Mouse (Mus musculus) gastrocnemius, adult 2 months (tissue): ENCODE data around the gene Ywhab. TPM values are rescaled to one million over a fixed set of nuclear protein-coding genes. Genes with fewer than 3 reads are reported as not detected.

Source experiments
- DNase-seq: peaks from one replicate; pipeline ENCODE4 v3.0.0; 2022
- H3K27ac ChIP-seq: fragments of 200-600 bp; 2 replicates; pipeline ENCODE4 v1.8.1; 2022; ENCODE audit warnings: mild to moderate bottlenecking
- H3K4me3 ChIP-seq: fragments of 200-600 bp; 2 replicates; pipeline ENCODE4 v1.8.1; 2022; ENCODE audit warnings: mild to moderate bottlenecking, moderate library complexity
- CTCF ChIP-seq: fragments of 200-600 bp; IDR thresholded peaks from 2 replicates; pipeline ENCODE4 v1.8.1; 2022; ENCODE audit warnings: antibody characterized with exemption, mild to moderate bottlenecking, moderate library complexity
- intact Hi-C: fragments of 180-260 bp; cut with DNase I; formaldehyde crosslinking; loops from one replicate; pipeline ENCODE4 v1.15.1; 2025
- total RNA-seq, 2 experiments: library from RNA; stranded (reverse); gene quantifications; 2 replicates each; pipeline ENCODE4 v1.2.3; 2021

Gene Ywhab
- total RNA-seq, 2 experiments from 2014 or later: 34.7 to 44.4 TPM

DNA sequence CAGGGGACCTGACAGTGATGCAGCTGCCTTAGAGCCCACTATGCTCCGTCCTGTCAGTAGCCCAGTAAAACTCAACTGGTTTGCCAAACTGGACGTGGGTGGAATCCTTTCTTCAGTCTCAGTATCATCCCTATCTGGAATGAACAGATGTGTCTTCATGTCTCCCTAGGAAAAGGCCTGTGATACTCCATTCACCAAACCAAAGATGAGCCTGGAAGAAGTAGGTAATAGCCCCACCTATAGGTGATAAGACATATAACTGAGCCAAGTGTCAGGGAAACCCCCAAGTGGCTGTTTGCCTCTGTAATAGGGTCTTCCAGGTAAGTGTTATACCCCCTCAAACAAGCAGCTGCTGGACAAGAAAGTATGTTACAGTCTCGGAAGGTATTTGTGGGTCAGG is 24.1 kb downstream of the Ywhab start:
- Histone ChIP-seq H3K27ac (no peak overlapping the region), H3K4me3 (no peak overlapping the region)
- no peak for TF ChIP-seq CTCF
- no peak for DNase-seq
- intact Hi-C loops: no loop called here

DNA sequence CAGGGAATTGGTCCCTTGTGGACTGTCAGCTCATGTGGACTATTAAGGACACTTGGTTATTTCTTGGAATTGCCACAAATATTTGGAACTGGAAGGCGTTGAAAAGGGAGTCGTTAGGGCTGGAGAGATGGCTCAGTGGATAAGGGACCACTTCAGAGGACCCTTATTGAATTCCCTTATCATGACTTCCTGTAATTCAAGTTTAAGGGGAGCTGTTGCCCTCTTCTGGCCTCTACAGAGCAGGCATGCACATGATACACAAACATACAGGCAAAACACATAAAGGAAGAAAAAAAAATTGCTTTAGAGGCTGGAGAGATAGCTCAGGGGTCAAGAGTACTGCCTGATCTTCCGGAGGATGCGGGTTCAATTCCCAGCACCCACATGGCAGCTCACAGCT is 25.2 kb downstream of the Ywhab start:
- no peak for TF ChIP-seq CTCF
- Histone ChIP-seq H3K27ac (no peak overlapping the region), H3K4me3 (no peak overlapping the region)
- DNase-seq: no peak
- intact Hi-C loops: no loop called here

DNA sequence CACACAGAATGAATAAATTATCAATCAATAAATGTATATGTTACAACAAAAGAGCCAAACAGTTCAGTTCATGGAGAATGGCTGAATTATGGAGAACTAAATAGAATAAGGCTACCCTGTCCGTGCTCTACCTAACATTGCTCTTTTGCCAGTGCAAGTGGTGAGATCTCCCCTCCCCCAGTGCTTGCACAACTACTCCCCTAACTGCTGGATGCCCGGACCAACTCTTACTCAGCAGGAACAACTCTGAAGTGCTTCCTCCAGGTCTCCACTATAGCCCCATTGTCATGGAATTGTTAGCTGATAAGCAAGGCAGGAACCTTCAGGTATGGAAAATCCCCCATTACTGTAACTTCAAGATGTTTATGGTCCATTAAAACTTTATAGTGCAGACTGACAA is 27.3 kb downstream of the Ywhab start:
- Histone ChIP-seq H3K4me3 (no peak overlapping the region), H3K27ac (no peak overlapping the region)
- DNase-seq: no peak
- no peak for TF ChIP-seq CTCF
- intact Hi-C loops: no loop called here

DNA sequence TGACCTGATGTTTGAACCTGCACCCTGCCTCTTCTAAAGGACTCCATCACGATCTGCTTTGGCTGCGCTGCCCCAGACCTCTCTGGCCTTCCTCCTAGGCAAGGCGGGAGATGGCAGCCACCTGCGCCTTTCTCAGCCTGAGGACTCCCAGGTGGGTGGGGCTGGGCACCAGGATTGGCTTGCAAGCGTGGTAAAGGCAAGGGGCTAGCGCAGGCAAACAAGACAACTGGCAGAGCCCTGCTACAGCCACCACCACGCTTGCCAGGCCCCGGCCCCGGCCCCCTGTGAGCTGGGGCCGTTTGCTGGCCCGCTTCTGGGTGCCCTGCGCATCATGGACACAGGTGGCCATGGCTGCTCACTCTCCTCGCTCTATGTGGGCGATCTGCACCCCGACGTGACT is 30.4 kb downstream of the Ywhab start, which contains the start of gene Pabpc1l:
Gene Pabpc1l, plus strand, starts transcription at position 301 of the 400 bp plus-strand sequence.
- DNase-seq: no peak
- intact Hi-C loops: no loop called here
- Histone ChIP-seq H3K27ac (no peak within 1 kb of the TSS), H3K4me3 (no peak within 1 kb of the TSS)
- no peak for TF ChIP-seq CTCF

DNA sequence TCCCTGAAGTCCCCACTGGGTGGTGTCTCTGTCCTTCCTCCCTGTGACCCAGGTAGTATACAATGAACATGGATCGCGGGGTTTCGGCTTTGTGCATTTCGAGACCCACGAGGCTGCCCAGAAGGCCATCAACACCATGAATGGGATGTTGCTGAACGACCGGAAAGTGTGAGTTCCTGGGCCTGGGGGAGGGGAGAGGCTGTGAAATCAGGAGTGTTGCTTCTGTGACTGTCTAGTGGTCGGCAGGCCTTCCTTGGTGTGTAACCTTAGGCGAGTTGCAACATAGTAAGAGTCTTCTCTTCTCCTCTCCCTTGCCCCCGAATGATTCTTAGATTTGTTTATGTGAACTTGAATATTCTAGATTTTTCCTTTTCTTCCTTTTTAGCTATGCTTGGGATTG is 36.4 kb downstream of the Ywhab start:
- no peak for TF ChIP-seq CTCF
- H3K27ac ChIP-seq: no peak overlapping the region
- H3K4me3 ChIP-seq: no peak overlapping the region
- no peak for DNase-seq
- intact Hi-C loops: no loop called here

DNA sequence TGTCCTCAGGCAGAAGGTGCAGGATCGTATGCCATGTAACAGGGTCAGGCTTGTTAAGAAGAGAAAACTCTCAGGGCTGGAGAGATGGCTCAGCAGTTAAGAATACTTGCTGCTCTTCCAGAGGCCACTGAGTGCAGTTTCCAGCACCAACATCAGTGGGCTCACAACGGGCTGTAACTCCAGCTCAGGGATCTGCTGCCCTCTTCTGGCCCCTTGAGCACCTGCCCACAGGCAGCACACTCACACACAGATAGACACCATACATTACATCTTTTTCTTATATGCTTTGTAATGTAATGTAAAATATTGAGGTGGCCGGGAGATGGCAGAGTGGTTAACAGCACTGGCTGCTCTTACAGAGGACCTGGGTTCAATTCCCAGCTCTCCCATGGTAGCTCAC is 38.2 kb downstream of the Ywhab start:
- Histone ChIP-seq H3K27ac (no peak overlapping the region), H3K4me3 (no peak overlapping the region)
- DNase-seq: no peak
- intact Hi-C loops: no loop called here
- TF ChIP-seq CTCF: no peak

DNA sequence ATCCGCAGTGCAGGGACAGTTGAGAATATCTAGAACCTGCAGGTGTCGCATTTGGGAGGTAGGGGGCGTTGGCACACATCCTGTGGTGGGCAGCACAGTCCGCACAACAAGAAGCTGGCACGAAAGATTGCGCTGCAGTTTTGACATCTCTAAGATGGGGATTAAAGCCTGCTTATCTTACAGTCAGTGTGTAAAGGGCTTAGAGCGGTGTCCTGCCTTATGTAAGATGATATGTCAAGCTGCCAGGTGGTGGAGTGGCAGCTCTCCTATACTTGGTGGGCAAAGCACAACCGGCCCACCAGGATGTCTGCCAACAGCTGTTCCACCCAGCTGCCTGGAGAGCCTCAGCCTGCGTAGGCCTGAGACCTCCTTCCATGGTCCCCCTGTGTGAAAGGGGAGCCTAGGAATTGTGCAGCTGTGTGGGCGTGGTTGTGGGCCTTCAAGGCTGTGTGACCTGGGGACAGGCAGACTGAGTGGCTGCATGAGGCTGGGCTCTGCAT is 41.8 kb downstream of the Ywhab start:
- Histone ChIP-seq H3K27ac (no peak overlapping the region), H3K4me3 (no peak overlapping the region)
- no peak for TF ChIP-seq CTCF
- peak; percentile 31 for DNase-seq
- intact Hi-C loops: no loop called here

DNA sequence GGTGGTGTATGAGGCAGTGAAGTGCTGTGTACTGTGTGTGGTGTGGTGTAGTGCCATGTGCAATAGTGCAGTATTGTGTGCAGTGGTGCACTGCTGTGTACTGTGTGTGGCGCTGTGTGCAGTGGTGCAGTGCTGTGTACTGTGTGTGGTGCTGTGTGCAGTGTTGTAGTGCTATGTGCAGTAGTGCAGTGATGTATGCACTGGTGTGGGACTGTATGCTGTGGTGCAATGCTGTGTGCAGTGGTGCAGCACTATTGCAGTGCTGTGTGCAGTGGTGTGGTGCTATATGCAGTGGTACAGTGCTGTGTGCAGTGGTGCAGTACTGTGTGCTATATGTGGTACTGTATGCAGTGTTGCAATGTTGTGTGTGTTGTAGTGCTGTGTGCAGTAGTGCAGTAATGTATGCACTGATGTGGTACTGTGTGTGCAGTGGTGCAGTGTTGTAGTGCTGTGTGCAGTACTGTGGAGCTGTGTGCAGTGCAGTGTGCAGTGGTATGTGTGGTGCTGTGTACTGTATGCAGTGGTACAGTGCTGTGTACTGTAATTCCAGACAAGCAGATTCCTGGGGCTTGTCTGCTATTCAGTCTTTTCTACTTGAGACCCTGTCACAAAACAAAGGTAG is 43.8 kb downstream of the Ywhab start:
- intact Hi-C loops: no loop called here
- no peak overlapping the region for H3K4me3 ChIP-seq
- H3K27ac ChIP-seq: no peak overlapping the region
- no peak for DNase-seq
- TF ChIP-seq CTCF: no peak

DNA sequence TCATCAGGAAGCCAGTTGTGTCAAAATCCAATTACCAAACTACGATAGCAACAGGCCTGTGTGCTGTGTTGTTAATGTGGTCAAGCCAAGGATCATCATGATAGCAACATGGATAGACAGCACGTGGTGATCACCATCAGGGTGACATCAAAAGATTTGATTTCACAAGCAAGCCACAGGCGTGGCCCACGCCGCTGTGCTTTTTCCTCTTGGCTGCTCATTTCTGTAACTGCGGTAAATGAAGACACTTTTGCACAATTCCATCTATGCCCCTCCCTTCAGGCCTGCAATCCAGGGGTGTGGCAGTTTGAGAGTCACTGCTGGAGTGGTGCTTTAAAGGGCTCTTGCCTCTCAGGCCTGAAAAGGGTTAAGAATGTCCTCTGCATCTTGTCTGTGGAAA is 46.2 kb downstream of the Ywhab start:
- Histone ChIP-seq H3K27ac (no peak overlapping the region), H3K4me3 (no peak overlapping the region)
- intact Hi-C loops: no loop called here
- DNase-seq: no peak
- no peak for TF ChIP-seq CTCF

DNA sequence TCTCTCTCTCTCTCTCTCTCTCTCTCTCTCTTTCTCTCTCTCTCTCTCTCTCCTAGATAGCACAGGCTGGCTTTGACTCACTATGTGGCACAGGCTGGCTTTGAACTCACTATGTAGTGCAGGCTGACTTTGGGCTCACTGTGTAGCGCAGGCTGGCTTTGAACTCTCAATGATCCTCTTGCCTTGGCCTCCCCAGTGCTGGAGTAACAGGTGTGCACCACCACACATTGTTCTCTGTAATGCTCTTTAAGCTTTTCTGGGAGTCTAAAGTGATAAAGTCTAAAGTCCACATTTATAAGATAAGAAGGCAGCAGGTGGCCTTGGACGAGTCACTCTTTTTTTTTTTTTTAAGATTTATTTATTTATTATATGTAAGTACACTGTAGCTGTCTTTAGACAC is 46.8 kb downstream of the Ywhab start:
- no peak for DNase-seq
- Histone ChIP-seq H3K27ac (no peak overlapping the region), H3K4me3 (no peak overlapping the region)
- TF ChIP-seq CTCF: no peak
- intact Hi-C loops: no loop called here

DNA sequence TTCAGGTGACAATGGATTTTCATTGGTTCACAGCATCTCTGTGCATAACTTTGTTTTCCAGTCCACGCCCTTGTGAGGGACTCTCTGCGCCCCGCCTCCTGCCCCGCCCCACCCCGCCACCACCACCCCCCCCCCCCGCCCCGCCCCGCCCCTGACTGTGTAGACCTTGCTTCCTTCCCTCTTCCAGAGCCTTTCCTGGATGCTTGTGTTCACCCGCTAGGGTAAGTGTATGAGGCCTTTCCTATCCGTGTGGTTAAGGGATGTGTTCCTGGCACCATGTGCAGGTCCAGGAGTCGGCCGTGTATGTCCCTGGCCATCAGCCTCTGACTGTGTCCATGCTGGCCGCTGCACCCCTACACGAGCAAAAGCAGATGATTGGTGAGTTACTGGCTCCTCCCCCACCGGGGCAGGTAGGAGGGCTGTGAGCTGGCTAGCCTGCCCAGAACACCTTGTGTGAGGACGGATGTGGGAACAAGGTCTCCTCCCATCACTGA is 52.5 kb downstream of the Ywhab start:
- no peak for TF ChIP-seq CTCF
- DNase-seq: no peak
- intact Hi-C loops: no loop called here

DNA sequence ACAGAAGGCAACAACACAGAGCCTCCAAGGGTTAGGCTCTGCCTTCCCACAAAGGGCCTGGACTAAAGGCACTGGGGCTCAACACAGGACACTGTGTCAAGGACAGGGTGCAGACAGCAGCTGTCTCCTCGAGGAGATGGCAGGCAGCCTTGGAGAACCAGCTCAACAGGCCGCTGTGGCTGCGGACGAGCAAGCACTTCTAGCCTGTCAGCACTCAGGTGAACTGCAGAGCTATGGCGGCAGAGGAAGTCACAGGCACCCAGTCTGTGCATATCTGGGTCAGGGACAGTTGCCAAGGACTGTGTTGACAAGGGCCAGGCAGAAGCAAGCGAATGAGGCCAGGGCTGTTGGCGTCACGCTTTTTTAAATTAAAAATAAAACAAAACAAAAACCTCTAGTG is 59.0 kb downstream of the Ywhab start:
- Histone ChIP-seq H3K27ac (peak overlapping the region; percentile 87), H3K4me3 (no peak overlapping the region)
- intact Hi-C loops: no loop called here
- no peak for TF ChIP-seq CTCF
- DNase-seq: peak; percentile 76

More for the DNA sequence above, 52.5 kb downstream of the Ywhab start:
- Histone ChIP-seq H3K4me3 (peak overlapping the region; percentile 59), H3K27ac (0 out of 2 replicates have a peak overlapping the region, but pooled peaks have one; percentile 40)

DNA sequence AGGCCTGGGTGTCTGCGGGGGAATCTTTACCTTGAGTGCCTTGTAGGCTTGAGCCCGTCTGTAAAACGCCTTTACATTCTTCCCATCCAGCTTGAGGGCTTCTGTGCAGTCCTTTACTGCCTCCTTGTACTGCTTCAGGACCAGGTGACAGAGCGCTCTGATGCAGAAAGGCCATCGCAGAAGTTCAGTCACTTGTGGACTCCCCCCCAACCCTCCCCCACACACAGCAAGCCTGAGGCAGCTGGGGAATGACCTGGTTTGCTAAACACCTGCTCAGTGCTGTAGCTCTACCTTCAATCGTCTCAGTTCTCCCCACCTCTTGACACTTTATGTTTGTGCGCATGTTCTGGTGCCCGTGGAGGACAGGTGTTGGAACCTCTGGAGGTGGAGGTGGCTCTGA is 59.9 kb downstream of the Ywhab start:
- no peak for TF ChIP-seq CTCF
- Histone ChIP-seq H3K4me3 (no peak overlapping the region), H3K27ac (peak overlapping the region; percentile 87)

DNA sequence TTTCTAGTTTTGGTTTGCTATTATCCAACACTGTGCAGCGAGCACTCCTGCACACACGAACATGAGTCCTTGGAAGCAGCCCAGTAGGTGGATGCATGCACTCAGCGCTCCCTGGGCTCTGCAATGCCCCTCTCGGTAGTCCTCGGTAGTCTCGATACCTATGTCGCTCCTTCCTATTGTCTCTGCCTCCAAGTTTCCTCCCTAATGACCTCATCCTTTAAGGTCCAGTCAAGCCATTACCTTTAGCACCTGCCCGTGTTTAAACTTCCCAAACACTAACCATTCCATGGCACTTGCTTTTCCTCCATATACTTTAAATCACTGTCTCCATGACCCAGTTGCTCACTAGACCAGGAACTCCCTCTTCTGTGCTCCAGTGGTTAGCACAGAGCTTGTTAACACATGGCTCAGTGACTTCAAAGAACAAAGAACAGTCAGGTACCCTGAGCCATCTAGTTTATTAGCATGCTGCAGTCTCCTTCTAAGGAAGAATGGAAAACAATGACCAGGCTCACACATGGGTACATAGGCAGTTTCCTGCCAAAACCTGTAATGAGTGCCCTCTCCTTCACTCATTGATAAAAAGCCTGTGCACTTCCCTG is 65.0 kb downstream of the Ywhab start:
- intact Hi-C loops: no loop called here
- DNase-seq: no peak
- no peak overlapping the region for H3K27ac ChIP-seq
- H3K4me3 ChIP-seq: no peak overlapping the region
- TF ChIP-seq CTCF: no peak

More for the DNA sequence above, 59.9 kb downstream of the Ywhab start:
- no peak for DNase-seq
- intact Hi-C loops: no loop called here

Other genes starting within 250 kb of the Ywhab start
- under 1 TPM; 0.38 to 0.39 TPM for gene Ada, start 244.7 kb upstream of the Ywhab start, total RNA-seq
- gene Ccn5, start 174.1 kb upstream of the Ywhab start, total RNA-seq: 1 to 10 TPM in 1 of 2 experiments, under 1 TPM in 1; 0.87 to 1.8 TPM
- not detected for gene Kcnk15, start 141.3 kb upstream of the Ywhab start, total RNA-seq
- gene Rims4, start 76.3 kb upstream of the Ywhab start, total RNA-seq: 1 to 10 TPM; 1.2 to 3.2 TPM
- gene Pabpc1l, start 30.5 kb downstream of the Ywhab start, total RNA-seq: not detected
- gene Stk4, start 75.4 kb downstream of the Ywhab start, total RNA-seq: 1 to 10 TPM; 6.8 to 8.7 TPM
- gene Tomm34, start 76.2 kb downstream of the Ywhab start, total RNA-seq: 10 to 100 TPM; 12.5 to 16.3 TPM
- 1 to 10 TPM in 1 of 2 experiments, under 1 TPM in 1; 0.31 to 1.0 TPM for gene Kcns1, start 176.2 kb downstream of the Ywhab start, total RNA-seq
- not detected for gene Wfdc5, start 187.8 kb downstream of the Ywhab start, total RNA-seq
- not detected for gene Wfdc12, start 195.6 kb downstream of the Ywhab start, total RNA-seq
- gene Wfdc15a, start 205.2 kb downstream of the Ywhab start, total RNA-seq: not detected
- gene Wfdc15b, start 226.7 kb downstream of the Ywhab start, total RNA-seq: not detected
- not detected for gene Svs2, start 243.5 kb downstream of the Ywhab start, total RNA-seq